Mouse (Mus musculus) hindbrain, embryonic 13.5 days (tissue): Measurements from ENCODE around the gene Slc51a. TPM values are rescaled to one million over a fixed set of nuclear protein-coding genes. Genes with fewer than 3 reads are reported as not detected.
A peak's percentile ranks its signal among the peaks of the same experiment; 100 is the strongest.

Experiments used
- ATAC-seq: fragments of 200-750 bp; cut with Nextera tagmentation; 2 replicates; pipeline ENCODE4 v1.8.0; 2017; ENCODE audit warnings: moderate TSS enrichment; ENCODE audit not compliant: low FRiP score
- H3K27ac ChIP-seq: fragments of 300-500 bp; sonication (generic); 2 replicates; pipeline ENCODE4 v1.5.1; 2015; ENCODE audit warnings: inconsistent platforms, mild to moderate bottlenecking, moderate library complexity
- H3K27me3 ChIP-seq: fragments of 300-500 bp; sonication (generic); 2 replicates; pipeline ENCODE4 v1.6.1; 2015; ENCODE audit warnings: mild to moderate bottlenecking, inconsistent platforms
- H3K36me3 ChIP-seq: fragments of 300-500 bp; sonication (generic); 2 replicates; pipeline ENCODE4 v1.6.1; 2015; ENCODE audit warnings: mild to moderate bottlenecking, inconsistent platforms
- H3K4me1 ChIP-seq: fragments of 300-500 bp; sonication (generic); replicated peaks from 2 replicates; pipeline ENCODE4 v1.6.1; 2015; ENCODE audit warnings: inconsistent platforms
- H3K4me2 ChIP-seq: fragments of 300-500 bp; sonication (generic); 2 replicates; pipeline ENCODE4 v1.6.1; 2015; ENCODE audit warnings: inconsistent platforms, mild to moderate bottlenecking, moderate library complexity
- H3K4me3 ChIP-seq: fragments of 300-500 bp; sonication (generic); 2 replicates; pipeline ENCODE4 v1.5.1; 2015; ENCODE audit warnings: mild to moderate bottlenecking, inconsistent platforms
- H3K9ac ChIP-seq: fragments of 300-500 bp; sonication (generic); 2 replicates; pipeline ENCODE4 v1.6.1; 2015; ENCODE audit warnings: mild to moderate bottlenecking, inconsistent platforms
- H3K9me3 ChIP-seq: fragments of 300-500 bp; sonication (generic); 2 replicates; pipeline ENCODE4 v1.6.1; 2016; ENCODE audit warnings: inconsistent platforms
- WGBS: fragments of 180-500 bp; shearing (Covaris S2); methylation state at CpG from one replicate; pipeline ENCODE4 v1.1.7; 2015; 5-methylcytosine and 5-hydroxymethylcytosine counted together
- polyA plus RNA-seq: library from polyadenylated mRNA; unstranded; fragments of >200 nt; fragmentation: Nextera tagmentation; extraction: Ambion mirVana; gene quantifications from 2 replicates; pipeline ENCODE4 v1.2.1, GENCODE M21; 2015

The Slc51a gene
- polyA plus RNA-seq, 1 experiment from 2014 or later = 0.13 TPM

DNA sequence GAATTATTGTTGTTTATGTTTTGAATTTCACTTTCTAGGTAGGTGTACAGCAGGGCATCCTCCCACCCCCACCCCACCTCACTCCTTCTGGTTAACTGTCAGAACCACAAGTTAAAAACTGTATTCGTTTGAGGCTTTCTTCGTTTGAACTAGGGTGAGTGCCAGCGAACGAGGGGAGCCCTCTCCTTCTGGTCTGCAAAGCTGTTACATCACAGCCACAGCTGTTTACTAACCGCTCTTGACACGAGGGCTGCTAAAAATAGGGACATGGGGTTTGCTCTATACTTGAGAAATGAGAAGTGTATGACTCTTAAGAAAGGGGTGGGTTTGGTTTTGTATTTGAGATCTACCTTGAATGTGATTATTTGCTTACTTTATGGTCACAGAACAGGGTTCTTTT, 53.6 kb downstream of the Slc51a start:
- Histone ChIP-seq H3K27ac (no peak overlapping the region), H3K4me1 (peaks cover 26% of the 10 kb centered on the region), H3K9me3 (no peaks in the 10 kb centered on the region), H3K36me3 (no peaks in the 10 kb centered on the region), H3K4me3 (no peak overlapping the region), H3K4me2 (no peak overlapping the region), H3K9ac (no peak overlapping the region), H3K27me3 (no peaks in the 10 kb centered on the region)
- no peak for ATAC-seq
- 72% methylated on average over 6 of the region's 6 CpGs for WGBS

DNA sequence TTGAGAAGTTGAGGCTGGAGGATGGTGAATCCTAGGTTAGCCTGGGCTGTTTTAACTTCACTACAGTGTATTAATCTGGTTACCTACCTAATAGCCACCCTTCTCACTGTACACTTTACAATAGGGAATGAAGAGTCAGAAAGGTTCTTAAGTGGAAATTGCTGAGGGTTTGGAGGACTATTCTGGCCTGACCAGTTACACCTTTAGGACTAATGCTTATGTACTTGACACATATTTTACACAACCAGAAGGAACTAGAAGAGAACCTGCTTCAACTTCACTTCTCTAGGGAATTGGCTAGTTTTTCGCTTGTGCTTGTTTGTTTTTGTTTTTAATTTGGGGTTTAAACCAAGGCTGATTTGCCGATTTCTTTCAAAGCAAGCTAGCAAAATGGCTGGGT, 54.5 kb downstream of the Slc51a start:
- H3K4me2 ChIP-seq = no peak overlapping the region
- peaks cover 26% of the 10 kb centered on the region for H3K4me1 ChIP-seq
- no peak overlapping the region for H3K9ac ChIP-seq
- H3K36me3 ChIP-seq = no peaks in the 10 kb centered on the region
- no peak overlapping the region for H3K4me3 ChIP-seq
- no peak for ATAC-seq
- WGBS = 88% methylated on average over 2 of the region's 2 CpGs
- no peaks in the 10 kb centered on the region for H3K27me3 ChIP-seq
- H3K9me3 ChIP-seq = no peaks in the 10 kb centered on the region
- no peak overlapping the region for H3K27ac ChIP-seq

DNA sequence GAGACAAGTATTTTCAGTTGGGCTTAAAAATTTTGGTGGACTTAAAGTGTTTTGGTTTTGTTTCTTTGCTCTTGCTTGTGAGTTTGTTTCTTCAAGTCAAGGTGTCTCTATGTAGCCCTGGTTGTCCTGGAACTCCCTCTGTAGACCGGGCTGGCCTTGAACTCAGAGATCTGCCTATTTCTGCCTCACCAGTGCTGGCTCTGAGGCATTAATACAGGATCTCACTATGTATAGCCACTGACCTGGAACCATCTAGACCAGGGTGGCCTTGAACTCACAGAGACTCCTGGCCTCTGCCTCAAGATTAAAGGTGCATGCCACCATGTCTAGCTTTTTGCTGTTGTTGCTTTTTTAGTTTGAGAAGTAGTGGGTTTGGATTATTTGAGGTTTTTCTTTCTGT, 55.8 kb downstream of the Slc51a start:
- WGBS = 97% methylated on average over 1 of the region's 1 CpGs
- Histone ChIP-seq H3K27ac (no peak overlapping the region), H3K9me3 (no peaks in the 10 kb centered on the region), H3K4me1 (peaks cover 26% of the 10 kb centered on the region), H3K9ac (0 out of 2 replicates have a peak overlapping the region, but pooled peaks have one; percentile 92), H3K4me2 (peak overlapping the region; percentile 87), H3K36me3 (no peaks in the 10 kb centered on the region), H3K27me3 (no peaks in the 10 kb centered on the region), H3K4me3 (peak overlapping the region; percentile 88)
- no peak for ATAC-seq

DNA sequence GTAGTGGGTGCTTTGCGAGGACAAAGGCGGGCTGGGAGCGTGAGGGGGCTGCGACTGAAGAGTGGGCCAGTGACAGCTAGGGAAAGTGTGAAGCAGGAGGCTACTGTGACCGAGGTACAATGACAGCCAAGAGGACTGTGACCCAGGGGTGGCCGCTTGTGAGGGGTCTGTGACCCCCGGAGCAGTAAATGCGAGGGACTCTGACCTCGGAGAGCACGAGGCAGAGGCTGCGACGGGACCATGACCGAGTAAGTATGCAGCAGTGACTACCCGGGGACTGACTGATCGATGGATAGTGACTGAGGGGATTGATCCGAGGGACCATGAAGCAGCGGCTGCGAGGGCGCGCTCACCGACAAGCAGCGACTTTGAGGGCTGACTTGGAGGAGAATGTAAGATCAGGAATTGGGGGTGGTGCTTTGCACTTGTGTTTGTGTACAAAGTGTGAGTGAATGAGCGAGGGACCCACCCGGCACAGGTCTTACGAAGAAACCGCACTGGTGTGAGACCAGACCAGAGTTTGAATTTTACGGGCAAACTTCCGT, 56.6 kb downstream of the Slc51a start:
- H3K4me3 ChIP-seq = peak overlapping the region; percentile 88
- no peaks in the 10 kb centered on the region for H3K27me3 ChIP-seq
- H3K27ac ChIP-seq = peak overlapping the region; percentile 94
- peak; percentile 78 for ATAC-seq
- H3K4me1 ChIP-seq = peaks cover 26% of the 10 kb centered on the region
- 2% methylated on average over 28 of the region's 28 CpGs for WGBS
- peak overlapping the region; percentile 92 for H3K9ac ChIP-seq
- H3K9me3 ChIP-seq = no peaks in the 10 kb centered on the region
- peak overlapping the region; percentile 87 for H3K4me2 ChIP-seq
- H3K36me3 ChIP-seq = no peaks in the 10 kb centered on the region

GRCm38 (mm10) chr16:32430474-32431046, 57.1 kb downstream of the Slc51a start, which contains the start of gene Pcyt1a:
Pcyt1a (plus strand) TSS chr16:32430921.
- H3K27me3 ChIP-seq = no peaks in the 10 kb centered on the region
- peak within 1 kb of the TSS; percentile 94 for H3K27ac ChIP-seq
- whole genome bisulfite sequencing = under 1% methylated on average over 54 of the region's 54 CpGs
- H3K4me2 ChIP-seq = peak within 1 kb of the TSS; percentile 87
- H3K36me3 ChIP-seq = no peaks in the 10 kb centered on the region
- peak within 1 kb of the TSS; percentile 88 for H3K4me3 ChIP-seq
- H3K9me3 ChIP-seq = no peaks in the 10 kb centered on the region
- peak; percentile 98 for ATAC-seq
- peak within 1 kb of the TSS; percentile 92 for H3K9ac ChIP-seq
- peaks cover 26% of the 10 kb centered on the region for H3K4me1 ChIP-seq

DNA sequence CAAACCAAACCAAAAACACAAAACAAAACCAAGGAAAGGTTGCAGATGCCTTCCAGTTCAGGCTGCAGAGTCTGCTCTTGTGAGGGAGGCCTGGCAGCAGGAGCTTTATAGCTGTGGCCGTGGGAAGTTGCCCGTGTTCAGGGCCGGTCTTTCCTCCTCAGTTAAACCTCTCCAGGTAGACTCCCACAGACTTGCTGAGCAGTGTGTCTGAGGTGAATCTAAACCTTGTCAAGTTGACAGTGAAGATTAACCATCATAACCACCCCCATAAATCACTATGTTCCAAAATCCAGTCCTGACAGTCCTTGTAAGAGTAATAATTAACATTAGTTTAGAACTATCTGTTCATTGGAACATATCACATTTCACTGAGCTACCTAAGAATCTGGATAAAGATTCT, 60.2 kb downstream of the Slc51a start:
- WGBS = 94% methylated on average over 3 of the region's 3 CpGs
- Histone ChIP-seq H3K27ac (no peak overlapping the region), H3K27me3 (no peaks in the 10 kb centered on the region), H3K9ac (no peak overlapping the region), H3K4me3 (no peak overlapping the region), H3K4me1 (peaks cover 23% of the 10 kb centered on the region), H3K9me3 (no peaks in the 10 kb centered on the region), H3K36me3 (no peaks in the 10 kb centered on the region), H3K4me2 (no peak overlapping the region)
- no peak for ATAC-seq

Other genes with a start within 250 kb of the Slc51a start
- gene Fbxo45, start 240.7 kb downstream of the Slc51a start, polyA plus RNA-seq = 7.6 and 8.2 TPM in 2 replicates
- gene Wdr53, start 240.7 kb downstream of the Slc51a start, polyA plus RNA-seq = 17.1 and 17.4 TPM in 2 replicates
- 0.16 and 0.23 TPM in 2 replicates for gene Smco1, start 216.4 kb downstream of the Slc51a start, polyA plus RNA-seq
- gene Rnf168, start 210.4 kb downstream of the Slc51a start, polyA plus RNA-seq = 28.4 and 29.1 TPM in 2 replicates
- 28.5 and 29.0 TPM in 2 replicates for gene Ubxn7, start 155.6 kb downstream of the Slc51a start, polyA plus RNA-seq
- not detected in 2 replicates for gene Tm4sf19, start 87.4 kb downstream of the Slc51a start, polyA plus RNA-seq
- 35.4 and 36.6 TPM in 2 replicates for gene Tctex1d2, start 68.2 kb downstream of the Slc51a start, polyA plus RNA-seq
- 45.4 and 48.2 TPM in 2 replicates for gene Pcyt1a, start 57.0 kb downstream of the Slc51a start, polyA plus RNA-seq
- 0.35 TPM in 1 of 2 replicates, not detected in the other for gene Zdhhc19, start 8.4 kb upstream of the Slc51a start, polyA plus RNA-seq
- 32.6 and 44.3 TPM in 2 replicates for gene Tfrc, start 121.0 kb upstream of the Slc51a start, polyA plus RNA-seq
- 18.0 and 19.1 TPM in 2 replicates for gene Tnk2, start 156.0 kb upstream of the Slc51a start, polyA plus RNA-seq
- not detected in 2 replicates for gene Muc4, start 248.0 kb upstream of the Slc51a start, polyA plus RNA-seq